Mouse (Mus musculus): ENCODE results near the gene Usp10. TPM values are rescaled to one million over a fixed set of nuclear protein-coding genes. Genes with fewer than 3 reads are reported as not detected.

The Usp10 gene
- polyA plus RNA-seq, 1 experiment from 2014 or later, result 123 TPM

- Histone ChIP-seq H3K27ac (no peak overlapping the region), H3K9me3 (no peaks in the 10 kb centered on the region), H3K4me1 (replicated peaks) (0 out of 2 replicates have a peak, but pooled peaks cover 4% of the 10 kb centered on the region), H3K4me3 (replicated peaks) (no peak overlapping the region), H3K9ac (no peak overlapping the region), H3K4me2 (replicated peaks) (no peak overlapping the region), H3K27me3 (replicated peaks) (no peaks in the 10 kb centered on the region), H3K36me3 (no peaks in the 10 kb centered on the region)
- ATAC-seq, result peak; percentile 53
- WGBS, result 63% methylated on average over 4 of the region's 4 CpGs
Measured at GRCm38 (mm10) chr8:119897069-119897468, 13.1 kb upstream of the Usp10 start.

- 0 out of 2 replicates have a peak overlapping the region, but pooled peaks have one; percentile 20 for H3K4me2 ChIP-seq (replicated peaks)
Measured at GRCm38 (mm10) chr8:119897933-119898332, 12.2 kb upstream of the Usp10 start.

DNA sequence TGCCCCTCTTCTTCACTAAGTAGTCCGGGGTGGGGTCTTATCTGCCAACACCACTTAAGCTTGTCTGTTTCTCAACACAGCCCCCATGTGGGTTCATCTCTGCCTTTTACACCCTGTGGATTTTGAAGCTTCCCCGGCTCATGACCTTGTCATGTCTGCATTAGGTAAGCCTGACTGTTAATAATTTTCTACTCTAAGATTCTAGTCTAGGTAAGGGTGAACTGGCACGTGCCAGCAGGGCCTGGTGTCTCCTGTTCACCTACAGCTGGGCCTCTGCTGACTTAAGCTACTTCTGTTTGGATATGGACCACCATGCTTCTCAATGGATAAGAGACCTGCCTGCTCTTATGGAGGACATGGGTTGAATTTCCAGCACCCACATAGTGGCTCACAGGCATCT lies 8.8 kb upstream of the Usp10 start:
- Histone ChIP-seq H3K4me1 (replicated peaks) (0 out of 2 replicates have a peak, but pooled peaks cover 4% of the 10 kb centered on the region), H3K4me2 (replicated peaks) (no peak overlapping the region), H3K27me3 (replicated peaks) (no peaks in the 10 kb centered on the region), H3K4me3 (replicated peaks) (no peak overlapping the region), H3K36me3 (no peaks in the 10 kb centered on the region), H3K27ac (no peak overlapping the region), H3K9me3 (no peaks in the 10 kb centered on the region), H3K9ac (no peak overlapping the region)
- WGBS, result 65% methylated on average over 3 of the region's 3 CpGs
- peak; percentile 58 for ATAC-seq

More at GRCm38 (mm10) chr8:119897933-119898332, 12.2 kb upstream of the Usp10 start:
- peak; percentile 68 for ATAC-seq
- WGBS, result 12% methylated on average over 13 of the region's 13 CpGs
- H3K4me3 ChIP-seq (replicated peaks), result no peak overlapping the region
- no peak overlapping the region for H3K9ac ChIP-seq
- H3K27me3 ChIP-seq (replicated peaks), result no peaks in the 10 kb centered on the region
- 0 out of 2 replicates have a peak, but pooled peaks cover 4% of the 10 kb centered on the region for H3K4me1 ChIP-seq (replicated peaks)
- H3K9me3 ChIP-seq, result no peaks in the 10 kb centered on the region
- H3K27ac ChIP-seq, result no peak overlapping the region
- no peaks in the 10 kb centered on the region for H3K36me3 ChIP-seq

DNA sequence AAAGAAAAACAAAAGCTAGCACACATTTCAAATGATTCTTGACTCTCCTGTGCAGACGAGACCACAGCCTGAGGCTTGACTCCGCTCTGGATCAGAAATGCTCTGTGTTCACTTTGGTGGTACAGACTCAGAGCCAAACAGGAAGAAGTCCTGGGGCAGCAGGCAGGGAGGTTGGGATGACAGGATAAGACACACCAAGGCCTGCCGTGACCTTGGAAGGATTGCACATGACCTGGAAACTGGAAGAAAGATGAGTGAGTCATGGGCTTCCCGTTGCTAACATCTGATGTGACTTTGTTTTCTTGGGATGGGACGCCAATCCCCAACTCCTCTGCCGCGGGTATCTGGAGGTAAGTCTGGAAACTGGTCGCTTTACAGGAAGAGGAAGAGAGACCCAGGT lies 8.2 kb upstream of the Usp10 start:
- Histone ChIP-seq H3K4me2 (replicated peaks) (no peak overlapping the region), H3K36me3 (no peaks in the 10 kb centered on the region), H3K27me3 (replicated peaks) (no peaks in the 10 kb centered on the region), H3K4me3 (replicated peaks) (no peak overlapping the region), H3K4me1 (replicated peaks) (0 out of 2 replicates have a peak, but pooled peaks cover 4% of the 10 kb centered on the region), H3K27ac (no peak overlapping the region), H3K9ac (no peak overlapping the region), H3K9me3 (no peaks in the 10 kb centered on the region)
- 80% methylated on average over 8 of the region's 8 CpGs for WGBS
- ATAC-seq, result no peak

DNA sequence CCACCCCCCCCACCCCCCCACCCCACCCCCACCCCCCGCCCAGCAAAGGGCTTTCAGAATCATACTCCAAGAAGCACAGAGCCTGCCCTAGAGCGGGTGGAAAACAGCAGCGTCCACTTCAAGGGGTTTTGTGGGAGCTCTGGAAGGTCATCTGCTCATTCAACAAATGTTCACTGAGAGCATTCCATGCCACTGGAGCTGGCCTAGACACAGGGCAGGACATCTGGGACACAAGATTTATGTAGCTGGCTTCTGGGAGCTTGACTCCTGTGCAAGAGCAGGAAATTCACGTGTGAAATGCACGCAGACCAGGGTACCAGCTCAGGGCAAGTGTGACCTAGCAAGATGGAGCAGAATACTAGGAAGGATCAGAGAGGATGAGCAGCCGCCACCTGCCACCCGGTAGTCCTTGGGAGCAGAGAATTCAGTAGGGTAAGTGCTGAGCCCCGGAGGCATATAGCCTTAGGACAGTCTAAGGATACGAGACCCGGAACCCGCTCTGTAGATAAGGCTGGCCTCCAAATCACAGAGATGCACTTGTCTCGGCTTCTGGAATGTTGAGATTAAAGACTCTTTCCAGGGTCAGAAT lies 5.7 kb upstream of the Usp10 start:
- Histone ChIP-seq H3K9ac (no peak overlapping the region), H3K4me2 (replicated peaks) (no peak overlapping the region), H3K4me3 (replicated peaks) (no peak overlapping the region), H3K9me3 (no peaks in the 10 kb centered on the region), H3K27me3 (replicated peaks) (no peaks in the 10 kb centered on the region), H3K27ac (no peak overlapping the region), H3K36me3 (no peaks in the 10 kb centered on the region), H3K4me1 (replicated peaks) (no peaks in the 10 kb centered on the region)
- 46% methylated on average over 12 of the region's 12 CpGs for WGBS
- ATAC-seq, result no peak

- no peaks in the 10 kb centered on the region for H3K27me3 ChIP-seq (replicated peaks)
- peak within 1 kb of the TSS; percentile 95 for H3K4me2 ChIP-seq (replicated peaks)
- H3K9me3 ChIP-seq, result no peaks in the 10 kb centered on the region
- no peaks in the 10 kb centered on the region for H3K36me3 ChIP-seq
- peak within 1 kb of the TSS; percentile 97 for H3K9ac ChIP-seq
- under 1% methylated on average over 80 of the region's 97 CpGs for WGBS
- peaks cover 31% of the 10 kb centered on the region for H3K4me1 ChIP-seq (replicated peaks)
- peak within 1 kb of the TSS; percentile 81 for H3K4me3 ChIP-seq (replicated peaks)
- peak; percentile 96 for ATAC-seq
- peak within 1 kb of the TSS; percentile 93 for H3K27ac ChIP-seq
Measured at GRCm38 (mm10) chr8:119910547-119911257, 542 bp downstream of the Usp10 start, which contains the start of gene Gm20388. Gene Gm20388 (plus strand): TSS chr8:119910841.

DNA sequence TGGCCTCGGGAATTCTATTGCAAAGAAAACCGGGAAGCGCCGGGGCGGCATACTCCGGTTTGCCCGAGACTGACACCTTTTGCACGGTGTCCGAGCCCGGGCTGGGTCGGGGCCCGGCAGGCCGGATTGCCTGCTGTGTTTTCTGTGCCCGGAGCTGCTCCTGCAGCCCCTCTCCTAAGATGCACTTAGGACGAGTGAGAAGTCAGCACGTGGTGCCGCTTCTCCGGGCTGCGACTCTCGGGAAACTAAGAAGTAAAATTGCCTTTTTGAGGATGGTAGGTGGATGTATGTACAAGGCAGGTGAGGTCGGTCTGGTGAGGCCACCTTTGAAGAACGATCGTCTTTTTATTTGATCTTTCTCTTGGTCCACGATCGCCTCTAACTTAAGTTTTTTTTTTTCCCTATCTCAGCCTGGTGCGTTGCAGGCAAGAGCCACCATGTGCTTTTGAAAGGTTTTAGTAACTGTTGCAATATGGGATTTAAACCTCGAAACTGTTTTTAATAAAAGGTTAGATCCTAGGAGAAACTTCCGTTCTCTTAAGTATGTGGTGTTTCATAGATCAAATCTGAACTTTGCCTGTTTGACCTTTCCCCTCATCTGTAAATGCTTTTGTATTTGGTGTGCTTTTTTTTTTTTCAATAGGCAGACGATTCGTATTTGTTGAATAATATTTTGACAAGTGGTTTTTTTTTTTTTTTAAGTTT lies 1.2 kb downstream of the Usp10 start:
- Histone ChIP-seq H3K9ac (peak overlapping the region; percentile 97), H3K27me3 (replicated peaks) (no peaks in the 10 kb centered on the region), H3K4me1 (replicated peaks) (peaks cover 32% of the 10 kb centered on the region), H3K4me2 (replicated peaks) (peak overlapping the region; percentile 95), H3K9me3 (no peaks in the 10 kb centered on the region), H3K27ac (peak overlapping the region; percentile 93), H3K4me3 (replicated peaks) (peak overlapping the region; percentile 81), H3K36me3 (no peaks in the 10 kb centered on the region)
- WGBS, result under 1% methylated on average over 30 of the region's 30 CpGs
- peak; percentile 66 for ATAC-seq

DNA sequence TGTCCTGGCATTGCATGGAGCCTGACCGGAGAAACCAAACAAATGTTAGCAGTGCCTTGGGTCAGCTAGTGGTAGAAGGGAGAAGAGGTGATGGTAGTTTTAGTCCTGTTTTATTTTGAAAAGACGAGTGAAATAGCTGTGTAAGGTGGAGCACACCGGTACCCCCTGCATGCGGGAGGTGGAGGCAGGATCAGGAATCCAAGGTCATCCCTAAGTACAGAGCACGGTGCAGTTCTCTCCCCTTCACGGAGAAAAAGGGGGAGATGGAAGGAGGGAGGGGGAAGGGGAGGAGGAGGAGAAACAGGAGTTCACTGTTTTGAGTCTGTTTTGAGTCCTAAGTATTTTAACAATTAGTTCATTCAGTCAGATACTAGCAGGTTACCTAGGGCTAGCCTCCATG lies 2.5 kb downstream of the Usp10 start:
- Histone ChIP-seq H3K4me1 (replicated peaks) (peaks cover 39% of the 10 kb centered on the region), H3K9ac (no peak overlapping the region), H3K36me3 (no peaks in the 10 kb centered on the region), H3K9me3 (no peaks in the 10 kb centered on the region), H3K27me3 (replicated peaks) (no peaks in the 10 kb centered on the region), H3K4me3 (replicated peaks) (peak overlapping the region; percentile 81; the same call in 1 of the 2 replicates), H3K4me2 (replicated peaks) (peak overlapping the region; percentile 95), H3K27ac (no peak overlapping the region)
- 30% methylated on average over 6 of the region's 6 CpGs for WGBS
- ATAC-seq, result no peak

GRCm38 (mm10) chr8:119913181-119913580 lies 3.0 kb downstream of the Usp10 start:
- no peaks in the 10 kb centered on the region for H3K27me3 ChIP-seq (replicated peaks)
- H3K4me2 ChIP-seq (replicated peaks), result peak overlapping the region; percentile 95
- H3K27ac ChIP-seq, result no peak overlapping the region
- no peak overlapping the region for H3K9ac ChIP-seq
- no peak for ATAC-seq
- H3K36me3 ChIP-seq, result no peaks in the 10 kb centered on the region
- 54% methylated on average over 3 of the region's 3 CpGs for WGBS
- no peaks in the 10 kb centered on the region for H3K9me3 ChIP-seq
- H3K4me1 ChIP-seq (replicated peaks), result peaks cover 42% of the 10 kb centered on the region
- H3K4me3 ChIP-seq (replicated peaks), result no peak overlapping the region

GRCm38 (mm10) chr8:119914161-119914560 lies 4.0 kb downstream of the Usp10 start:
- no peaks in the 10 kb centered on the region for H3K9me3 ChIP-seq
- H3K4me1 ChIP-seq (replicated peaks), result peaks cover 42% of the 10 kb centered on the region
- H3K9ac ChIP-seq, result no peak overlapping the region
- no peaks in the 10 kb centered on the region for H3K27me3 ChIP-seq (replicated peaks)
- H3K36me3 ChIP-seq, result no peaks in the 10 kb centered on the region
- no peak for ATAC-seq
- 25% methylated on average over 2 of the region's 2 CpGs for WGBS
- H3K4me2 ChIP-seq (replicated peaks), result peak overlapping the region; percentile 0; the same call in 1 of the 2 replicates
- no peak overlapping the region for H3K4me3 ChIP-seq (replicated peaks)
- no peak overlapping the region for H3K27ac ChIP-seq

DNA sequence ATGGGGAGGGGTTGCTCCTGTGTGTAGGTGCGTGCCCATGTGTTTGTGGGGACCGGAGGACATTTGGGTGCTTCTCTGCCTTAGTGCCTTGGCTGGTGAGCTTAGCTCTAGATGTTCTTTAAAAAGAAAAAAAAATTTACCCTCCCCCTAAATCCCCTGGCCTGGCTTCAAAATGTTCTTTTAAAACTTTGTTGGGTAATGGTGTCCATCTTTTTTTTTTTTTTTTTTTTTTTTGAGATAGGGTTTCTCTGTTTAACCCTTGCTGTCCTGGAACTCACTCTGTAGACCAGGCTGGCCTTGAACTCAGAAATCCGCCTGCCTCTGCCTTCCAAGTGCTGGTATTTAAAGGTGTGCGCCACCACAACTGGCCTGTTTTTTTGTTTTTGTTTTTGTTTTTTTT lies 5.1 kb downstream of the Usp10 start:
- Histone ChIP-seq H3K4me2 (replicated peaks) (no peak overlapping the region), H3K9ac (no peak overlapping the region), H3K4me3 (replicated peaks) (no peak overlapping the region), H3K27ac (no peak overlapping the region), H3K36me3 (no peaks in the 10 kb centered on the region), H3K9me3 (no peaks in the 10 kb centered on the region), H3K4me1 (replicated peaks) (peaks cover 42% of the 10 kb centered on the region), H3K27me3 (replicated peaks) (no peaks in the 10 kb centered on the region)
- WGBS, result 83% methylated on average over 4 of the region's 4 CpGs
- no peak for ATAC-seq

GRCm38 (mm10) chr8:119916237-119916892 lies 6.2 kb downstream of the Usp10 start:
- no peaks in the 10 kb centered on the region for H3K36me3 ChIP-seq
- 75% methylated on average over 16 of the region's 16 CpGs for WGBS
- H3K4me2 ChIP-seq (replicated peaks), result no peak overlapping the region
- H3K27me3 ChIP-seq (replicated peaks), result no peaks in the 10 kb centered on the region
- no peak overlapping the region for H3K27ac ChIP-seq
- ATAC-seq, result no peak
- no peak overlapping the region for H3K9ac ChIP-seq
- peaks cover 45% of the 10 kb centered on the region for H3K4me1 ChIP-seq (replicated peaks)
- no peak overlapping the region for H3K4me3 ChIP-seq (replicated peaks)
- no peaks in the 10 kb centered on the region for H3K9me3 ChIP-seq
